27 mouse cellular contexts compared by ENCODE assay signal in genomic region chr2:93585821-93586220, GRCm38 (mm10). TPM values are rescaled to one million over a fixed set of nuclear protein-coding genes. Genes with fewer than 3 reads are reported as not detected.
DNase-seq lines count a peak whose midpoint lies in the region; ATAC-seq and TF ChIP-seq lines count a peak whose summit lies in the region.
"Had no signal": no experiment of that assay in that cellular context is flagged by ENCODE, and none has a peak within 500 bp of the region (broad histone marks: within the 10 kb centered on the region; RNA-seq: fewer than 3 reads in every experiment).

No protein-coding gene starts in this region.

- H3K27me3 ChIP-seq in heart, embryonic 10.5 days (ENCODE audit: insufficient read depth, poor library complexity, severe bottlenecking) = no peaks in the 10 kb centered on the region; the same call in 1 of the 2 replicates
- H3K27me3 ChIP-seq in heart, adult 2 months (ENCODE audit: control insufficient read depth, insufficient read depth, low read length) = no peaks in the 10 kb centered on the region
- peaks cover 17% of the 10 kb centered on the region; the same call in 1 of the 2 replicates for H3K27me3 ChIP-seq in limb, embryonic 10.5 days (ENCODE audit: low read depth, poor library complexity, severe bottlenecking)
- no peaks in the 10 kb centered on the region for H3K27me3 ChIP-seq in hindbrain, embryonic 14.5 days (ENCODE audit: control insufficient read depth, insufficient read depth, low read length)
- H3K27me3 ChIP-seq: embryonic facial prominence, embryonic 12.5 days; forebrain, embryonic 13.5 days; forebrain, embryonic 15.5 days had no signal

- no peaks in the 10 kb centered on the region for H3K9me3 ChIP-seq in heart, embryonic 10.5 days
- no peaks in the 10 kb centered on the region for H3K9me3 ChIP-seq in limb, embryonic 10.5 days (replicated peaks)
- H3K9me3 ChIP-seq in hindbrain, embryonic 14.5 days (ENCODE audit: control insufficient read depth, low read length) = no peaks in the 10 kb centered on the region
- H3K9me3 ChIP-seq: embryonic facial prominence, embryonic 10.5 days; embryonic facial prominence, embryonic 12.5 days; forebrain, embryonic 13.5 days; forebrain, embryonic 15.5 days; G1E had no signal

- intact Hi-C loops in heart, adult 2 months (cut with DNase I) = no loop called here

- H3K36me3 ChIP-seq in heart, embryonic 10.5 days = no peaks in the 10 kb centered on the region
- H3K36me3 ChIP-seq in heart, adult 2 months (ENCODE audit: control insufficient read depth, insufficient read depth, low read length) = no peaks in the 10 kb centered on the region
- no peaks in the 10 kb centered on the region for H3K36me3 ChIP-seq in limb, embryonic 10.5 days
- no peaks in the 10 kb centered on the region for H3K36me3 ChIP-seq in hindbrain, embryonic 14.5 days (replicated peaks; ENCODE audit: control insufficient read depth, insufficient read depth)
- H3K36me3 ChIP-seq: embryonic facial prominence, embryonic 10.5 days; embryonic facial prominence, embryonic 12.5 days; forebrain, embryonic 15.5 days; G1E had no signal

- TF ChIP-seq POLR2A in heart, adult 2 months (IDR thresholded peaks at IDR 0.05; ENCODE audit: insufficient read depth, low read depth, low read length) = no peak

- 59% methylated on average over 1 of the region's 1 CpGs for WGBS in heart, embryonic 10.5 days
- 69% methylated on average over 1 of the region's 1 CpGs for WGBS in heart, adult 2 months
- 68% methylated on average over 1 of the region's 1 CpGs for WGBS in limb, embryonic 10.5 days
- 41% methylated on average over 1 of the region's 1 CpGs for WGBS in hindbrain, embryonic 14.5 days

- no peak for DNase-seq in heart, embryonic 10.5 days (ENCODE audit: low spot score)
- DNase-seq in heart, adult 2 months = no peak
- DNase-seq in ES-CJ7 (ENCODE audit: low read depth, low spot score) (peak; percentile 70), R1 (ENCODE audit: low read depth, low spot score) (peak; percentile 60)
- DNase-seq in limb, embryonic 10.5 days (ENCODE audit: low spot score) = no peak
- DNase-seq in hindbrain, embryonic 14.5 days (ENCODE audit: low spot score) = no peak
- DNase-seq: adrenal gland, adult 8-10 months; adrenal gland, postnatal 14 days; adrenal gland, postnatal 36 days; cerebellum, adult 11-12 months; cerebellum, adult 2 months; cerebellum, adult 9-10 months; cerebellum, postnatal 10 days; cerebellum, postnatal 25 days; forebrain, postnatal 0 days had no signal

- ATAC-seq in hindbrain, embryonic 14.5 days (ENCODE audit: low FRiP score) = no peak
- ATAC-seq in megakaryocyte-erythroid progenitor cell, adult 5-6 weeks (replicated peaks; ENCODE audit: low FRiP score, low TSS enrichment, poor library complexity, severe bottlenecking) = no peak
- ATAC-seq: activated CD4-positive, CD25-positive, alpha-beta regulatory T cell, adult 4 months; forebrain, embryonic 13.5 days; forebrain, embryonic 15.5 days; forebrain, postnatal 0 days; Patski had no signal

- H3K4me1 ChIP-seq in heart, embryonic 10.5 days = peaks cover 27% of the 10 kb centered on the region
- no peaks in the 10 kb centered on the region for H3K4me1 ChIP-seq in heart, adult 2 months (ENCODE audit: control insufficient read depth, insufficient read depth, low read length)
- H3K4me1 ChIP-seq in limb, embryonic 10.5 days = peaks cover 64% of the 10 kb centered on the region
- H3K4me1 ChIP-seq in hindbrain, embryonic 14.5 days (replicated peaks; ENCODE audit: control insufficient read depth, insufficient read depth, low read length) = no peaks in the 10 kb centered on the region
- H3K4me1 ChIP-seq: forebrain, embryonic 15.5 days had no signal

- no peak for TF ChIP-seq CTCF in heart, adult 2 months (IDR thresholded peaks at IDR 0.05)

- no peak for TF ChIP-seq EP300 in heart, adult 2 months (IDR thresholded peaks at IDR 0.05; ENCODE audit: insufficient read depth, low read depth, low read length)

- no peaks in the 10 kb centered on the region for H3K79me2 ChIP-seq in heart, adult 2 months (replicated peaks; ENCODE audit: control insufficient read depth, insufficient read depth, low read length)

- H3K4me3 ChIP-seq in heart, embryonic 10.5 days = no peak overlapping the region
- no peak overlapping the region for H3K4me3 ChIP-seq in heart, adult 2 months
- no peak overlapping the region for H3K4me3 ChIP-seq in limb, embryonic 10.5 days
- no peak overlapping the region for H3K4me3 ChIP-seq in hindbrain, embryonic 14.5 days (replicated peaks; ENCODE audit: low read length)
- H3K4me3 ChIP-seq: embryonic facial prominence, embryonic 10.5 days; embryonic facial prominence, embryonic 12.5 days; forebrain, embryonic 13.5 days; forebrain, embryonic 15.5 days had no signal

- H3K4me2 ChIP-seq in hindbrain, embryonic 14.5 days (replicated peaks) = no peak overlapping the region
- H3K4me2 ChIP-seq: embryonic facial prominence, embryonic 12.5 days; forebrain, embryonic 13.5 days; forebrain, embryonic 15.5 days had no signal

- peak overlapping the region; percentile 48; the same call in 1 of the 2 replicates for H3K27ac ChIP-seq in heart, embryonic 10.5 days
- H3K27ac ChIP-seq in heart, adult 2 months = no peak overlapping the region
- peak overlapping the region; percentile 67; the same call in 1 of the 2 replicates for H3K27ac ChIP-seq in limb, embryonic 10.5 days
- H3K27ac ChIP-seq in hindbrain, embryonic 14.5 days = no peak overlapping the region
- H3K27ac ChIP-seq: embryonic facial prominence, embryonic 12.5 days; forebrain, embryonic 13.5 days; forebrain, embryonic 15.5 days had no signal

- no peak overlapping the region for H3K9ac ChIP-seq in heart, adult 2 months (ENCODE audit: low read depth, low read length)
- no peak overlapping the region for H3K9ac ChIP-seq in hindbrain, embryonic 14.5 days
- H3K9ac ChIP-seq: embryonic facial prominence, embryonic 12.5 days; forebrain, embryonic 13.5 days; forebrain, embryonic 15.5 days; forebrain, postnatal 0 days had no signal

RNA-seq across cellular contexts. Expression of gene Gm10803, which starts 25.5 kb away (rescaled TPM):
- not detected in 2 replicates for polyA plus RNA-seq in heart, embryonic 10.5 days (2016; fragmentation: Nextera tagmentation; extraction: Ambion mirVana)
- total RNA-seq in heart, adult 2 months (2021) = not detected
- not detected in 2 replicates for polyA plus RNA-seq in heart, adult 2 months (2012; rRNA removed)
- polyA plus RNA-seq in limb, embryonic 10.5 days (2016; fragmentation: Nextera tagmentation; extraction: Ambion mirVana) = not detected in 2 replicates
- not detected in 2 replicates for polyA plus RNA-seq in hindbrain, embryonic 14.5 days (2014; fragmentation: Nextera tagmentation; extraction: Ambion mirVana)
- total RNA-seq in megakaryocyte-erythroid progenitor cell, adult 5-6 weeks (2014; fragmentation: Nextera tagmentation) = not detected in 2 replicates
- not detected in 2 replicates for total RNA-seq in megakaryocyte-erythroid progenitor cell, adult 5-6 weeks (2017)
- total RNA-seq: adrenal gland, adult 18-20 months; adrenal gland, adult 8-10 months; adrenal gland, postnatal 14 days; adrenal gland, postnatal 36 days; forebrain, postnatal 0 days; G1E had no signal
- polyA plus RNA-seq: activated CD4-positive, CD25-positive, alpha-beta regulatory T cell, adult 4 months; C2C12; cerebellum, adult 2 months; cortical plate, adult 2 months; embryonic facial prominence, embryonic 10.5 days; embryonic facial prominence, embryonic 12.5 days; embryonic facial prominence, embryonic 14.5 days; forebrain, embryonic 13.5 days; forebrain, embryonic 15.5 days; forebrain, postnatal 0 days; G1E; Patski had no signal

RNA-seq across cellular contexts. Expression of gene Alx4, which starts 56.4 kb away (rescaled TPM):
- polyA plus RNA-seq in heart, embryonic 10.5 days (2016; fragmentation: Nextera tagmentation; extraction: Ambion mirVana) = 0.83 and 3.6 TPM in 2 replicates
- under 1 TPM; 0.31 to 0.34 TPM for total RNA-seq in heart, adult 2 months (2021)
- 0.15 and 0.29 TPM in 2 replicates for polyA plus RNA-seq in heart, adult 2 months (2012; rRNA removed)
- polyA plus RNA-seq in limb, embryonic 10.5 days (2016; fragmentation: Nextera tagmentation; extraction: Ambion mirVana) = 12.5 and 14.8 TPM in 2 replicates
- 0.46 and 0.53 TPM in 2 replicates for polyA plus RNA-seq in hindbrain, embryonic 14.5 days (2014; fragmentation: Nextera tagmentation; extraction: Ambion mirVana)
- total RNA-seq in megakaryocyte-erythroid progenitor cell, adult 5-6 weeks (2014; fragmentation: Nextera tagmentation) = not detected in 2 replicates
- total RNA-seq in megakaryocyte-erythroid progenitor cell, adult 5-6 weeks (2017) = not detected in 2 replicates
- polyA plus RNA-seq: activated CD4-positive, CD25-positive, alpha-beta regulatory T cell, adult 4 months; C2C12; G1E; Patski had no signal

Comparison
In these comparisons a context has a peak if more than half of its experiments do, and no peak if none do; other contexts are left out.
1. H3K27ac ChIP-seq: peak in heart, embryonic 10.5 days (single experiment) and limb, embryonic 10.5 days (single experiment); none in heart, adult 2 months (single experiment) and hindbrain, embryonic 14.5 days (single experiment).
2. DNase-seq: peak in ES-CJ7 (single experiment) and R1 (single experiment); none in heart, embryonic 10.5 days (single experiment), heart, adult 2 months (0 of 2), limb, embryonic 10.5 days (single experiment) and hindbrain, embryonic 14.5 days (single experiment).